Mouse (Mus musculus) liver, embryonic 11.5 days (tissue): ENCODE data around the gene Cd82. TPM values are rescaled to one million over a fixed set of nuclear protein-coding genes. Genes with fewer than 3 reads are reported as not detected.

ENCODE experiments used
- ATAC-seq: fragments of 200-750 bp; cut with Nextera tagmentation; replicated peaks from 2 replicates; pipeline ENCODE4 v1.8.0; 2017; ENCODE audit warnings: moderate number of reproducible peaks, mild to moderate bottlenecking, moderate TSS enrichment, moderate library complexity; ENCODE audit not compliant: low FRiP score
- DNase-seq: peaks from one replicate; pipeline ENCODE4 v3.0.0-alpha.2; 2017; ENCODE audit warnings: low spot score
- H3K27ac ChIP-seq: fragments of 300-500 bp; sonication (generic); 2 replicates; pipeline ENCODE4 v1.5.1; 2014; ENCODE audit warnings: mild to moderate bottlenecking, low read depth, low read length, control low read depth
- H3K27me3 ChIP-seq: fragments of 300-500 bp; sonication (generic); replicated peaks from 2 replicates; pipeline ENCODE4 v1.6.1; 2014; ENCODE audit warnings: low read length, mixed read lengths; ENCODE audit not compliant: control insufficient read depth, insufficient read depth
- H3K36me3 ChIP-seq: fragments of 300-500 bp; sonication (generic); 2 replicates; pipeline ENCODE4 v1.6.1; 2014; ENCODE audit warnings: mild to moderate bottlenecking, low read length, moderate library complexity, mixed read lengths; ENCODE audit not compliant: control insufficient read depth, insufficient read depth
- H3K4me1 ChIP-seq: fragments of 300-500 bp; sonication (generic); replicated peaks from 2 replicates; pipeline ENCODE4 v1.6.1; 2014; ENCODE audit warnings: low read length, mixed read lengths; ENCODE audit not compliant: control insufficient read depth, insufficient read depth
- H3K4me2 ChIP-seq: fragments of 300-500 bp; sonication (generic); 2 replicates; pipeline ENCODE4 v1.6.1; 2014; ENCODE audit warnings: mild to moderate bottlenecking, control low read depth, moderate library complexity
- H3K4me3 ChIP-seq: fragments of 300-500 bp; sonication (generic); 2 replicates; pipeline ENCODE4 v1.5.1; 2014; ENCODE audit warnings: low read depth, low read length, control low read depth
- H3K9ac ChIP-seq: fragments of 300-500 bp; sonication (generic); 2 replicates; pipeline ENCODE4 v1.6.1; 2014; ENCODE audit warnings: low read depth, low read length, control low read depth
- H3K9me3 ChIP-seq: fragments of 300-500 bp; sonication (generic); 2 replicates; pipeline ENCODE4 v1.6.1; 2016; ENCODE audit warnings: low read length, inconsistent platforms, mixed read lengths; ENCODE audit not compliant: control insufficient read depth
- WGBS: fragments of 180-500 bp; shearing (Covaris S2); extraction: QIAGEN DNeasy Blood & Tissue Kit; methylation state at CpG from one replicate; pipeline ENCODE4 v1.1.7; 2014; 5-methylcytosine and 5-hydroxymethylcytosine counted together
- polyA plus RNA-seq: library from polyadenylated mRNA; unstranded; fragments of >200 nt; fragmentation: Nextera tagmentation; extraction: Ambion mirVana; gene quantifications from 2 replicates; pipeline ENCODE4 v1.2.1, GENCODE M21; 2014

Gene Cd82
- polyA plus RNA-seq = 16.5 and 16.9 TPM in 2 replicates

- Histone ChIP-seq H3K36me3 (no peaks in the 10 kb centered on the region), H3K9me3 (no peaks in the 10 kb centered on the region), H3K4me3 (peak within 1 kb of the TSS; percentile 67), H3K4me1 (peaks cover 26% of the 10 kb centered on the region), H3K27ac (peak within 1 kb of the TSS; percentile 70), H3K9ac (peak within 1 kb of the TSS; percentile 75), H3K27me3 (no peaks in the 10 kb centered on the region), H3K4me2 (peak within 1 kb of the TSS; percentile 90)
- peak; percentile 74 for DNase-seq
- ATAC-seq = peak; percentile 82
- 4% methylated on average over 20 of the region's 20 CpGs for WGBS
Observed at GRCm38 (mm10) chr2:93462760-93463159, at the start of gene Cd82. Gene Cd82, minus strand, starts transcription at chr2:93463140.

- Histone ChIP-seq H3K4me3 (no peak overlapping the region), H3K4me2 (no peak overlapping the region), H3K9me3 (no peaks in the 10 kb centered on the region), H3K36me3 (no peaks in the 10 kb centered on the region), H3K27ac (no peak overlapping the region), H3K4me1 (no peaks in the 10 kb centered on the region), H3K9ac (no peak overlapping the region), H3K27me3 (no peaks in the 10 kb centered on the region)
- WGBS = 55% methylated on average over 7 of the region's 7 CpGs
- DNase-seq (no peak), ATAC-seq (no peak)
Observed at GRCm38 (mm10) chr2:93512130-93512529, 49.2 kb upstream of the Cd82 start.

- DNase-seq = no peak
- Histone ChIP-seq H3K36me3 (no peaks in the 10 kb centered on the region), H3K4me3 (no peak overlapping the region), H3K4me1 (no peaks in the 10 kb centered on the region), H3K4me2 (no peak overlapping the region), H3K9me3 (no peaks in the 10 kb centered on the region), H3K9ac (no peak overlapping the region), H3K27ac (no peak overlapping the region), H3K27me3 (no peaks in the 10 kb centered on the region)
- 90% methylated on average over 1 of the region's 1 CpGs for WGBS
- ATAC-seq = no peak
Observed at GRCm38 (mm10) chr2:93510839-93511238, 47.9 kb upstream of the Cd82 start.

- Histone ChIP-seq H3K9ac (no peak overlapping the region), H3K27me3 (no peaks in the 10 kb centered on the region), H3K36me3 (no peaks in the 10 kb centered on the region), H3K4me3 (no peak overlapping the region), H3K4me1 (no peaks in the 10 kb centered on the region), H3K9me3 (no peaks in the 10 kb centered on the region), H3K4me2 (no peak overlapping the region), H3K27ac (no peak overlapping the region)
- 80% methylated on average over 12 of the region's 12 CpGs for WGBS
- ATAC-seq (no peak), DNase-seq (no peak)
Observed at GRCm38 (mm10) chr2:93509777-93510750, 47.1 kb upstream of the Cd82 start.

- ATAC-seq (no peak), DNase-seq (no peak)
- Histone ChIP-seq H3K36me3 (no peaks in the 10 kb centered on the region), H3K27ac (no peak overlapping the region), H3K9me3 (no peaks in the 10 kb centered on the region), H3K27me3 (no peaks in the 10 kb centered on the region), H3K4me1 (no peaks in the 10 kb centered on the region), H3K4me3 (no peak overlapping the region), H3K4me2 (no peak overlapping the region), H3K9ac (no peak overlapping the region)
- 70% methylated on average over 6 of the region's 6 CpGs for WGBS
Observed at GRCm38 (mm10) chr2:93505091-93505490, 42.2 kb upstream of the Cd82 start.

GRCm38 (mm10) chr2:93503353-93503752, 40.4 kb upstream of the Cd82 start:
- H3K9ac ChIP-seq = no peak overlapping the region

GRCm38 (mm10) chr2:93501303-93501702, 38.4 kb upstream of the Cd82 start:
- 57% methylated on average over 10 of the region's 10 CpGs for WGBS
- Histone ChIP-seq H3K4me2 (no peak overlapping the region), H3K27me3 (no peaks in the 10 kb centered on the region), H3K4me1 (no peaks in the 10 kb centered on the region), H3K9ac (no peak overlapping the region), H3K9me3 (no peaks in the 10 kb centered on the region), H3K36me3 (no peaks in the 10 kb centered on the region), H3K27ac (no peak overlapping the region), H3K4me3 (no peak overlapping the region)
- DNase-seq = no peak
- no peak for ATAC-seq

More at GRCm38 (mm10) chr2:93503353-93503752, 40.4 kb upstream of the Cd82 start:
- H3K9me3 ChIP-seq = no peaks in the 10 kb centered on the region
- H3K4me1 ChIP-seq = no peaks in the 10 kb centered on the region
- no peak for ATAC-seq
- no peak overlapping the region for H3K4me3 ChIP-seq
- H3K27ac ChIP-seq = no peak overlapping the region
- WGBS = 63% methylated on average over 4 of the region's 4 CpGs
- H3K36me3 ChIP-seq = no peaks in the 10 kb centered on the region
- H3K27me3 ChIP-seq = no peaks in the 10 kb centered on the region
- DNase-seq = no peak
- no peak overlapping the region for H3K4me2 ChIP-seq

- Histone ChIP-seq H3K4me1 (no peaks in the 10 kb centered on the region), H3K9ac (no peak overlapping the region), H3K4me2 (no peak overlapping the region), H3K27me3 (no peaks in the 10 kb centered on the region), H3K9me3 (no peaks in the 10 kb centered on the region), H3K27ac (no peak overlapping the region), H3K4me3 (no peak overlapping the region), H3K36me3 (no peaks in the 10 kb centered on the region)
- DNase-seq (no peak), ATAC-seq (no peak)
- WGBS = 56% methylated on average over 5 of the region's 5 CpGs
Observed at GRCm38 (mm10) chr2:93497221-93497620, 34.3 kb upstream of the Cd82 start.

GRCm38 (mm10) chr2:93495170-93495569, 32.2 kb upstream of the Cd82 start:
- no peak for ATAC-seq
- H3K4me1 ChIP-seq = no peaks in the 10 kb centered on the region
- no peak overlapping the region for H3K4me3 ChIP-seq
- 86% methylated on average over 3 of the region's 3 CpGs for WGBS
- H3K4me2 ChIP-seq = no peak overlapping the region
- 0 out of 2 replicates have a peak, but pooled peaks cover under 1% of the 10 kb centered on the region for H3K27me3 ChIP-seq
- H3K36me3 ChIP-seq = no peaks in the 10 kb centered on the region
- H3K9ac ChIP-seq = no peak overlapping the region
- DNase-seq = no peak
- no peaks in the 10 kb centered on the region for H3K9me3 ChIP-seq
- H3K27ac ChIP-seq = no peak overlapping the region
